Mouse (Mus musculus) gastrocnemius, adult 2 months (tissue): ENCODE measurements at regions not wholly inside any gene's neighbourhood (a gene's known extent, or its start where the extent isn't known, plus 50 kb on each side); places are given as distances from the start of the nearest gene placed in this dataset.

Experiments
- DNase-seq: peaks from one replicate; pipeline ENCODE4 v3.0.0; 2022
- H3K27ac ChIP-seq: fragments of 200-600 bp; 2 replicates; pipeline ENCODE4 v1.8.1; 2022; ENCODE audit warnings: mild to moderate bottlenecking
- H3K4me3 ChIP-seq: fragments of 200-600 bp; 2 replicates; pipeline ENCODE4 v1.8.1; 2022; ENCODE audit warnings: mild to moderate bottlenecking, moderate library complexity
- CTCF ChIP-seq: fragments of 200-600 bp; IDR thresholded peaks from 2 replicates; pipeline ENCODE4 v1.8.1; 2022; ENCODE audit warnings: antibody characterized with exemption, mild to moderate bottlenecking, moderate library complexity
- intact Hi-C: fragments of 180-260 bp; cut with DNase I; formaldehyde crosslinking; loops from one replicate; pipeline ENCODE4 v1.15.1; 2025

GRCm38 (mm10) chr2:129961522-129961921 lies 50.6 kb upstream of the Tgm3 start:
- TF ChIP-seq CTCF: no peak
- no peak overlapping the region for H3K4me3 ChIP-seq
- H3K27ac ChIP-seq: no peak overlapping the region
- intact Hi-C loops: no loop called here
- DNase-seq: no peak
